Mouse (Mus musculus): Measurements from ENCODE around the gene Ddx17. TPM values are rescaled to one million over a fixed set of nuclear protein-coding genes. Genes with fewer than 3 reads are reported as not detected.

The Ddx17 gene
- polyA plus RNA-seq (2015; fragmentation: Nextera tagmentation; extraction: Ambion mirVana), result 34.7 and 43.4 TPM in 2 replicates

DNA sequence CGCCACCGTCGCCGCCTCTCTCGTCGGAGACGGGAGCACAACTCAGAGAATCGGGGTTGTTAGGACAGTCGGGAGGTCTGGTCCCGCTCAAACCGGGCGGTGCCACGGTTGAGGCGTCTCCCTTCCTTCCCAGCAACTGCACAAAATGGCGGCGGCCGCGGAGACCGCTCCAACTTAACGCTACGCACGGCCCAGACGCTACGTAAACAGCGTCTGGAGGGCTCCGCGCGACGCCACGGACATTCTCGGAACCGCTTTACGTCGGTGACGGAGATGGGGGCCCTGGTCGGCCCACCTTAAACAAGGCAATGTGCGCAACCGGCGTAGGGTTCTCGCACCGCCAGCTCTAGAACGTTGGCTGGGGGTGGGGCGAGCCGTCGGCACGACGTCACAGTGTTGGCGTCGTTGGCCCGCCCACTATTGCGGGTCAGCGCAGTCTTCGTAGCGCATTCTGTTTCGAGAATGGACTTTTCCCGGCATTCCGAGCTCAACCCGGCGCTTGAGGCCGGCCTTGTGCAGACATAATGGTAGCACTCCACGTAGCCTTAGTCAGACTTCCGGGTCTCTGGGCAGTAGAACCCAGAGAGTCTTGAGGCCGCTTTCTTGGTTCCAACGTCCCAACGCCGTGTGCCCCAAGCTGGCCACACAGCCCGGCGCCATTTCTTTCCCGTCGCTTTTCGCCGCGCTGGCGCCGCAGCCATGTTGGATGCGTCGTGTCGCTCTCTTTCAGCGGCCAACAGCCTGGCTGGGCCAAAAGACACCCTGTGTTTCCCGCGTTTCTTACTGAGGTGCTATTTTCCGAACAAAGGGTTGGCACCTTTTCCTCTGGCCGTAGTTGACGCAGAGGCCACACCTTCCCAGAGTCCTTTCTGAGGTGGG, at the start of gene Ddx17:
Gene Ddx17, minus strand, starts transcription at position 332 of the 879 bp plus-strand sequence.

GRCm38 (mm10) chr15:79516171-79517096, 30.1 kb downstream of the Ddx17 start, which contains the start of gene Kdelr3:
TSS of gene Kdelr3 (plus strand) at chr15:79516411.

DNA sequence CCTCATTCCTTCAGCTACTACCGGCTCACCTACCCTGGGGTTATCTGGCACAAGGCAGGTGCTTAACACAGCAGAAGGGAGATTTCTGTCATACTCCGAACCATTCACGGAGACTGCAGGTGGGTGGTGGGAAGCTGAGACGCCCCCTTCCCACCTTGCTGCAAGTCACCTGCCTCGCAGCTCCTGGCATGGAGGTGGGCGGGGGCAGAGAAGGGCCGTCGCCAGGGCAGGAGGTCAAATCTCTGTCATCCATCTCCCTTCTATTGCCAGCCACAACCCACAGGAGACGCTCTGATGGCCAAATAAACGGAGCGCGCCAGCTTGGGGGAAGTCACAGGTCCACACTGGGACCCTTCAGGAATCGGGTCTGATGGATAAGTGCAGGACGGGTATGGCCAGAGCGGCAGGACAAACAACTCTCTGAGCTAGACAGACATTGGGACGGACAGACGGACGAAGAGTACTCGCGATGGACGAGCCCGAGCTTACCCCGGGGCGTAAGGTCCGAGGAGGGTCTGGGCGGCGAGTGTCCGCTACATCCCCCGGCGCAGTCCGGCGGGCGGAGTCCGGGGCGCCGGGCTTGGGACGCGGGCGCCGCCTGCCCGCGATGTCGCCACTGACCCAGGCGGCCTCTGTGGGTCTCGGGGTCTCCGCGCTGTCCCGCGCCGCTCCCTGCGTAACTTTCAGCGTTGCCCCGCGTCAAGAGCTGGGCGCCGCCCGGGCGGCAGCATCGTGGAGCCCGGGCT, 41.7 kb downstream of the Ddx17 start, which contains the start of gene Kcnj4:
Gene Kcnj4, minus strand, starts transcription at position 535 of the 746 bp plus-strand sequence.

Small RNAs within 50 kb of the gene (microRNA-seq; reads per million reads assigned to microRNA genes)
- gene Gm27903, result not detected

Other genes starting within 250 kb of the Ddx17 start
- gene Pla2g6, start 218.4 kb downstream of the Ddx17 start, polyA plus RNA-seq (2015; fragmentation: Nextera tagmentation; extraction: Ambion mirVana), result 13.6 and 14.8 TPM in 2 replicates
- 0.83 and 1.8 TPM in 2 replicates for gene Maff, start 200.1 kb downstream of the Ddx17 start, polyA plus RNA-seq (2015; fragmentation: Nextera tagmentation; extraction: Ambion mirVana)
- 31.7 and 37.2 TPM in 2 replicates for gene Tmem184b, start 143.2 kb downstream of the Ddx17 start, polyA plus RNA-seq (2015; fragmentation: Nextera tagmentation; extraction: Ambion mirVana)
- gene Csnk1e, start 91.2 kb downstream of the Ddx17 start, polyA plus RNA-seq (2015; fragmentation: Nextera tagmentation; extraction: Ambion mirVana), result 143 and 160 TPM in 2 replicates
- 0.06 TPM in 1 of 2 replicates, not detected in the other for gene Kcnj4, start 41.5 kb downstream of the Ddx17 start, polyA plus RNA-seq (2015; fragmentation: Nextera tagmentation; extraction: Ambion mirVana)
- 13.5 and 15.0 TPM in 2 replicates for gene Kdelr3, start 30.3 kb downstream of the Ddx17 start, polyA plus RNA-seq (2015; fragmentation: Nextera tagmentation; extraction: Ambion mirVana)
- 1.6 and 1.8 TPM in 2 replicates for gene Dmc1, start 58.4 kb upstream of the Ddx17 start, polyA plus RNA-seq (2015; fragmentation: Nextera tagmentation; extraction: Ambion mirVana)
- 1.6 and 3.1 TPM in 2 replicates for gene Fam227a, start 112.2 kb upstream of the Ddx17 start, polyA plus RNA-seq (2015; fragmentation: Nextera tagmentation; extraction: Ambion mirVana)
- gene Cby1, start 112.5 kb upstream of the Ddx17 start, polyA plus RNA-seq (2015; fragmentation: Nextera tagmentation; extraction: Ambion mirVana), result 89.4 and 95.8 TPM in 2 replicates
- 248 and 250 TPM in 2 replicates for gene Tomm22, start 124.1 kb upstream of the Ddx17 start, polyA plus RNA-seq (2015; fragmentation: Nextera tagmentation; extraction: Ambion mirVana)
- 19.0 and 19.3 TPM in 2 replicates for gene Josd1, start 141.2 kb upstream of the Ddx17 start, polyA plus RNA-seq (2015; fragmentation: Nextera tagmentation; extraction: Ambion mirVana)
- 29.9 and 35.4 TPM in 2 replicates for gene Gtpbp1, start 144.1 kb upstream of the Ddx17 start, polyA plus RNA-seq (2015; fragmentation: Nextera tagmentation; extraction: Ambion mirVana)
- gene Sun2, start 195.8 kb upstream of the Ddx17 start, polyA plus RNA-seq (2015; fragmentation: Nextera tagmentation; extraction: Ambion mirVana), result 2.1 and 2.8 TPM in 2 replicates
- gene Dnal4, start 231.1 kb upstream of the Ddx17 start, polyA plus RNA-seq (2015; fragmentation: Nextera tagmentation; extraction: Ambion mirVana), result 44.9 and 49.0 TPM in 2 replicates